Mouse (Mus musculus): ENCODE data around the gene Stard9. TPM values are rescaled to one million over a fixed set of nuclear protein-coding genes. Genes with fewer than 3 reads are reported as not detected.
"Not testable (repeated sequence)": the region's sequence is repeated elsewhere in the genome, so short reads cannot be mapped to it uniquely, and the experiment has no call there.

Gene Stard9
- polyA plus RNA-seq, 2 experiments from 2014 or later: 0.48 to 0.59 TPM

GRCm38 (mm10) chr2:120654693-120655092, 25.8 kb downstream of the Stard9 start:
- ATAC-seq: no peak

DNA sequence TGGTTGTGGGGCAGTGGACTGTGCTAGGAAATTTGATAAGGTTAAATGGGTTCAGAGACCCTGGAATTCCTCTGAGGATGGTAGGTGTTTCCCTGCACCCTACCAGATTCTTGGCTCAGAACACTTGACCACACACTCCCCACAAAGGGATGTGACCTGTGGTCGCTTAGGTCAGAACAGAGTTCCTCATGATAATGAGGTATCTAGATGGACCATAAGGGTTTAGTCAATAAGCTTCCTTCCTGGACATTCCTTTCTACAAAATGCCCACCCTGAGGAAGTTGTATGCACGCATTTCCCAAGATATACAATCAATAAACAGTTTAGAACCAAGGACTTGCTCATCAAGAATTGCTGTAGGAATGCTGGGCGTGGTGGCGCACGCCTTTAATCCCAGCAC, 27.0 kb downstream of the Stard9 start:
- ATAC-seq: no peak

GRCm38 (mm10) chr2:120656711-120657110, 27.8 kb downstream of the Stard9 start:
- no peak for ATAC-seq

DNA sequence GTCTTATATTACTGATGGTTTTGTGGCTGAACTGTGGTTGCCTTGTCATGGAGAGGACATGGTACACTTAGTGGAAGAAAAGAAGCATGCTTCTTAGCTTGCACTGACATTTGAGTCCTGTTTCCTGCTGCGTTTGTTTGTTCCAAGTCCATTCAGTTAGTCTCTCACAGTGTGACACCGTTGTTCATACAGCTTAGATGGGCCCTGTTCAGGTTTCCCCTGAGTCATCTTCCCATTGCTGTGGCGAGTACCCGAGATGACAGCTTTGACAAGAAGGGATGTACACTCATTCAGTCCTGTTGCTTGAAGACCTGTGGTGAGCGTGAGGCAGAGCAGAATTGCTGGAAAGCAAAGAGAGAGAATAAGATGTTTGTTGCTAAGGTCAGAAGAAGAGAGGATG, 29.6 kb downstream of the Stard9 start:
- no peak for ATAC-seq

DNA sequence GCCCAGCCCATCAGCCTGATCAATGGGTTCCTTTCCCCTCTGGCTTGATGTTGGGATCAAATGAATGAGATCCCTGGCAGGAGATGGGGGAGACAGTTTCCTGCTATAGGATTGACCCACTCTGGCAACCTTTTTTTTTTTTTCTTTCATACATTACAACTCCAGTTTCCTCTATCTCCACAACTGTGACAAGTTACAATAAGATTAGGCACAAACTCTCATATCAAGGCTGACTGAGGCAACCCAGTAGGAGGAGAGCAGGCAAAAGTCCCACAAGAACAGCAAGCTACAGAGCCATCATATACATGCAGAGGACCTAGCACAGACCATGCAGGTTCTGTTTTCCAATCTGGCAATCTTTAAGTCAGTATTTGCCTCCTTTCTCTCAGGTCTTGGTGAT, 30.4 kb downstream of the Stard9 start:
- ATAC-seq: no peak

DNA sequence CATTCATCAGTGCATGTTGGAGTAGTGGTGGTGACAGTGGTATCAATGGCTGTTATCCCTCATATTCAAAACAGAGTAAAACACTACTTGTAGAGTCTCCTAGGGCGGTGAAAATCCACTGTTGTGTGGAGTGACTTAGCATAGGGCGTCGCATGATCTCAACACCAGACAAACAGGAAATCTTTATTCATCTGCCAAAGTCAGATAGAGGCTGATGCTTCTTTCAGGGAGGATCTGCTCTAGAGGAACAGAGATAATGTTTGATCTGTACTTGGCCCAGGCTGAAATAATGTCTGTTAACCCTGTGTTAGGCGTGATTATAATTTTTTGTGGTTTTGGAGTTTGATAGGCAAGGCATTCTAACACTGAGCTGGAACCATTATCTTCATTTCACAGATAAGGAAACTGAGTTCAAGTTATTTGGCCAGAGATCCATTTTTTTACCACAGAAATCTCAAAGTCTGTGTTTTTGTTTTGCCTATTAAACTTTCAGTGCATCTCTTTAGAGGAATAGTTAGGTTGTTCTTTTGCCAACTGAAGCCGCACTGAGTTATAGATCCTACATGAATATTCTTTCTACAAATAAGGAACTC, 31.7 kb downstream of the Stard9 start:
- ATAC-seq: no peak

- ATAC-seq: no peak
Observed at GRCm38 (mm10) chr2:120662766-120663165, 33.8 kb downstream of the Stard9 start.

DNA sequence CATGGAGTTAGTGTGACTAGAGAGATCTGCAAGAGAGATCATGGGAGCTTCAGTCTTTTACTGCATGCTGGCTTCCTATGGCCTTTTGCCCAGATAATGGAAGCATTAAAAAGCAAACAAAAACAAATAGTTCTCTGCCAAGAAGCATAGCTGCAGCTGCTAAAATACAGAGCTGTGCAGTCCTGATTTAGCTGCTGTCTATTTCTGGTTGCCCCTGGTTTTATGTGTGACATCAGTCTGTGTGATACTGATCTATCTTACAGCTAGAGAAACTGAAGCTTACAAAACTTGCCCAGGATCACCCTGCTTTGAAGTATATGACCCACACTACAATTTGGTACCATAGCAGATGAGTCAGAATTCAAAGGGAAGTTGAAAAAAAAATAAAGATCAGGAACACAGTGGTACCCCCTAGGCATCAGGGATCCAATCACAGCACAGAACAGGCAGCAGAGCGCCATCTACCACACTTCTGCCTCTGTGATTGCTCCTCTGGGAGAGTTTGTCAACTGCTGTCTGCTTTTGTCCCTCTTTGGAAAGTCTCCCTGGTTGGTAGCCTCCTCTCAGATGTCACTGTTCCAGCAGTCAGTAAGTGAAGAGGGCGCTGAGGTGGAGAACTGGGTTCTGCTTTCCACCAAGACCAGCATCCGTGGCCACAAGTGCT, 34.7 kb downstream of the Stard9 start:
- no peak for ATAC-seq

- no peak for ATAC-seq
Observed at GRCm38 (mm10) chr2:120667446-120667845, 38.5 kb downstream of the Stard9 start.

DNA sequence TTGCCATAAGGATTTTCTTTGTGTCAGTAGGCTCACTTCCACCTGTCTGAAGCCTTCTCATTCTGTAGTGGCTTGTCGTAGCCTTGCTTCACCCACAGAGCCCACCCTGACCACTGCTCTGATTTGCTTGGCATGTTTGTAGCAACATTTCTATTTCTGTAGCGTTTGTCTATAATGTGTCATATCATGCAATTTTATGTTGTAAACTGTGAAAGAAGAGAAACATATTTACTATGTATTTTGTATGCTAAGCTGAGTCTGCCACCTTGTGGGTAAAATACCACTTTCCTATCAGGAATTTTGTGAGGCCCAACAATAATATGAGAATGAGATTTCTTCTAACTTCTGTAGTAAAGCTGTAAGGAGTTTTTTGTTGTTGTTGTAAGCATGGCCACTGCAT, 41.3 kb downstream of the Stard9 start:
- no peak for ATAC-seq

DNA sequence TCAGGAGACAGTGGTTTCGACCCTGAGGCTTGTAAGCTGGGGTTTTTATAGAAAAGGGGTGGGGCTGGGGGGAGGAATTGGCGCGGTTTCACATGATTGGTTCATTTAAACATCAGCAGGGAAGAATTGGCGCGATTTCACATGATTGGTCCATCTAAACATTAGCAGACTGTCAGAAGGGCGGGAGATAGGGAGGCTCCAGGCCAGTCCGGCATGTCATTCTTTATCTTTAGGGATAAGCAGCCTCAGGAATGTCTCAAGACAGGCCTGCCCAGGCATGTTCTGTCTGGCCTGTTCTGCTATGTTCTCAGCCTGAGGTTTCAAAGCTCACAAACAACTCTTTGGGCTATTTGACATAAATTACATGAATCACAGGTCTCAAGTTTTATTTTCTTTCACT, 52.2 kb downstream of the Stard9 start:
- not testable (repeated sequence) for ATAC-seq

DNA sequence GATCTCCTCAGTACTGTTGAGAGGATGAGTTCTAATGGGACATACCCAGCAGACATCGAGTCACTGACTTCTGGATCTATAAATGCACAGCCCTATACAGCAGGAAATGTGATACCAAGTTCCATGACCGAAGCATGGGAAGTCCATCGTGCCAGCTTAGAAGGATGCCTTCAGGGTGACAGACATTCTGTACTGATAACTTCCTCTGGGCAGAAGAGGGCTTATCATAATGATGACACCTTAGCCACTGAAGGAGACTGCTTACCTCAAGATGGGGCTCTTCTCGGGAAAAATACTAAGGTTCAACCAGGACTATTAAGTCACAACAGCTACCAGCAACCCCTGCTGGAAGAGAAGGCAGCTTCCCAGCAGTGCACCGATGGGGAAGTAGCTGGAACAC, 68.8 kb downstream of the Stard9 start:
- ATAC-seq: no peak

DNA sequence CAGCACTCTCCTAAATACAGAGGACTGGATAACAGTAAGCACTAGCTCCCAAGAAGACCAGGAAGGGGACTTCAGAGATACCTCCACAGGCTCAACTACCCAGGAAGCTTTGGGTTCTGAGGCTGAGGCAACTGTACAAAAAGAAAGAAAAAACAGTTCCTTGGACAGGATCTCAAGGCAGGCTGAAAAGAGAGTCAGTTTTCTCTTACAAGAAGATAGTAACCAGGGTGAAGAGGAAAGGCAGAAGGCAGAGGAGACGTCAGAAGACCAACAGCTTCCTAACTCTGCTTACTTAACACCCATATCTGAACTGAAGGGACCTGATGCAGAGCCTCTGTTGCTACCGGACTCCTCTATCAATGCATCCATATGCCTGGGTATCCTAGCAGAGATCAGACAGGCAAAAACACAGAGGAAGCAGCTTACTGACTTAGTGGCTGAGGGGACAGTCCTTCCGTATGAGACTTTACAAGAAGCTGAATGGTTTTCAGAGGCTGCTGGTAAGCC, 71.5 kb downstream of the Stard9 start:
- ATAC-seq: no peak

GRCm38 (mm10) chr2:120702675-120703074, 73.8 kb downstream of the Stard9 start:
- ATAC-seq: no peak

- no peak for ATAC-seq
Observed at GRCm38 (mm10) chr2:120707041-120707440, 78.1 kb downstream of the Stard9 start.

DNA sequence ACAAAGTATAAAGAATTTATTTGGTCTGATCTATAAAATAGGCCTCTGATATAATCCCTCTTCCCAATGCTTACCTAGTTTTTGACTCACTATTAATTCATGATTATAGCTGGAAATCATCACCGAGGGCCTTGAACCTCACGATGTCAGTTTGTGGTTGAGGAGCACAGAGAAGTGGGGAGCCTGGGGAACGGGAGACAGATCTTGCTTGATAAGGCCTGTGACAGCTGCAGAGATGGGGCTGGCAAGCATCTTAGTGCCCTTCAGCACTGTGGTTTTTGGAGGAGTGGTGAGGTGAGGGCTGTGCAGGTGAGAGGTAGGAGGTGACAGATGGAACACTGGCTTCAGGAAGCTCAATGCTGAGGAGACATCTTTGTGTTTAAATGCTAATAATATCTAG, 81.2 kb downstream of the Stard9 start:
- ATAC-seq: no peak

- ATAC-seq: no peak
Observed at GRCm38 (mm10) chr2:120710948-120711347, 82.0 kb downstream of the Stard9 start.

GRCm38 (mm10) chr2:120713441-120713840, 84.5 kb downstream of the Stard9 start:
- ATAC-seq: no peak

DNA sequence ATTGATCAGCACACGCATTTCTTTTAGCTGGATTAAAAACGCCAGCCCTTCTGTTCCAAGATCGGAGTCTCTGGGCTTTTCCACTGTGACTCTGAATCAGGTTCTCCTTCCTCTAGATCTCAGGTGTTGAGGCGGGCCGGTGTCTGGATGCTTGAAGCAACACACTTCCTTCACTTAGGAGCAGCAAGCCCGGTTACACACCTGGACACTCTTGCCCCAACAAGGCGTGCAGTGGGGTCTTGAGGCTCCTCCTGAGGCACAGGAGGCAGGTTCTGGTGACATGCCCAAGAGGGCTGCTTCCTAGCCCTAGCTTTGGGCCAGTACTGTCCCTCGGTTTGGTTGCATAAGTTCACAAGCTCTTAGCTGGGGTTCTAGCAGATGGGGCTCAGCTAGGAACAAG, 89.6 kb downstream of the Stard9 start:
- no peak for ATAC-seq

DNA sequence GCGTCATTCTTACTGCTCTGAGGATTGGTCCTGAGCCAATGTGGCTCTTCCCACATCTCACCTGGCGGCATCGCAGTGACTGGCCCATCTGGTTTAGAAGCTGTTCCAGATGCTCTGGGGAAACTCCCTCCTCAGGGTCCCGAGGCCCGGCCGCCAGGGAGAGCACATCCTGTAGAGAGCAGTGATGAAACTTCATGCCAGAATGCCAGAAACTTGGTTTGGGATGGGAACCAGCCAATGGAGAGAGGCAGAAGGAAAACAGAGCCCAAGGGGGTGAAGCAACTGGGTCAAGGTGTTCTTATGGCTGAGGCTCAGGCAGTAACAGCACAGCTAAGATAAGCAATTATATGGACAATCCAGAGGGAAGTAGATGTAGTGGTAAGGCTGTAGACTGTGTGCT, 91.9 kb downstream of the Stard9 start:
- no peak for ATAC-seq

GRCm38 (mm10) chr2:120721911-120722310, 93.0 kb downstream of the Stard9 start:
- ATAC-seq: no peak

- no peak for ATAC-seq
Observed at GRCm38 (mm10) chr2:120722491-120722890, 93.6 kb downstream of the Stard9 start.

- no peak for ATAC-seq
Observed at GRCm38 (mm10) chr2:120723621-120724020, 94.7 kb downstream of the Stard9 start.

- ATAC-seq: no peak
Observed at GRCm38 (mm10) chr2:120724176-120724575, 95.3 kb downstream of the Stard9 start.
